Mouse (Mus musculus) CD4-positive naive resting alpha-beta T cell, adult 57 days (primary cell): ENCODE results near the gene Dnhd1. TPM values are rescaled to one million over a fixed set of nuclear protein-coding genes. Genes with fewer than 3 reads are reported as not detected.

Experiments used
- total RNA-seq: library from RNA; stranded (reverse); gene quantifications from one replicate; pipeline ENCODE4 v1.2.4, GENCODE M21; 2023

Gene Dnhd1
- total RNA-seq: 6.8 TPM

DNA sequence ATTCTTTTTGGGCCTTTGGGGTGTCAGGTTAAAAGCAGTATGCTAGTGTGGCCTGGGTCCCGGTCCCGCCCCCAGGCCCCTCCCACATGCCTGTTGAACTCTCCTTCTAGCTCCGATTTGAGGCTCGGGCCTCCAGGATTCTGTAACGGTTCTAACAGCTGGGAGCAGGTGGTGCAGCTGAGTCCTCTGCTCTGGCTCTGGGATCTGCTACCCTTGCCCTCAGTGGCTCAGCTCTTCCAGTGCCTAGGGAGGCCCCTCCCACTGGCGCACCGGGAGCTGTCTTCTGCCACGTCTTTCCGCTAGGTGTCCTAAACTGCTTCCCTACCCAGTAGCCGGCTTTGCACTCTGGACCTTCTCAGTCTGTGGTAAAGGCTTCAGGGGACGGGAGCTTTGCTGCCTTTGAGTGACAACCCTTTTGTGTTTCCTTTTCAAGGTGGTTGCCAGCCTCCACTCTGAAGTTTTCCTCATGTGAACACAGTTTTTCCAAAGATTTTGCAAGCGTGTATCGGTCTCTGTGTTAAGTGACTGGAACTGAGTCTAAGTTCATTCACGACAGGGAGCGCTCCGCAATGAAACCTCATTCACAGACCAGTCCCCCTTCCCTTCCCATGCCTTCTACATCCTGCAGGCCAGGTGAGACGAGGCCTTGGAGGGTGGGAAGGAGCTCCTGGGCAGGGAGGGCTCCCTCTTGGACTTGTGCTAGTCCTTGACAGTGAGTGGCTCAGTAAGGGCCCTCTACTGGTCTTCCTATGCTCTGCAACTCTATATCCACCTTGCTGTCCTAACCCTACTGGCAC lies at the start of gene Dnhd1:
TSS of gene Dnhd1 (plus strand) at position 189 of the 797 bp plus-strand sequence.

DNA sequence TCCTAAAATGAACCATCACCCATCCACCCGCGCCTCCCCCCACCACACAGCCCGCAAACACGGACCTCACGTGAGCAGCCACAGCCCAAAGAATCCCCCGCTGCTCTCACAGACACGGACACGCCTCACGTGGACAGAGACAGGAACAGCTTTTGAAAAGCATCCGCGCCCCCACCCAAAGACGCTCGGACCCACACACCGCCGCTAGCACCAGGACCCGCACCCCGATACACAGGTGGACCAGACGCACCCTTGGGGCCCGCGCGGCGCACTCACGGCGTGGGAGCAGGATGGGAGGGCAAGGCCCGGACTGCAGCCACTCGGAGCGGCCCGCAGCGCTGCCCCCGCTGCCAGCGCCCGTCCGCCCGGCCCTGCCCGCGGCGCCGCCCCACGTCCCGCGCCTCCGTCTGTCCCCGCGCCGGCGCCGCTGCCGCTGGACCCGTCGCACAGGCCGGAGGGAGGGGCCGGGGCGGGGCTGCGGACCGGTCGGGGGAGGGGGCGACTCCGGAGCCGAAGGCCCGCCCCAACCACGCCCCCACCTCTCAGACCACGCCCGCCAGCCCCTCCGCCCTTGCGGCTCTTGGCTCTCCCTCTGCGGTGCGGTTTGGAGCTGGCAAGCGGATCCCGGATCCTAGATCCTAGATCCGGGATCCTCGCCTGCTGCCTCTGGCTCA lies 17.4 kb upstream of the Dnhd1 start, which contains the start of gene Trim3:
TSS of gene Trim3 (minus strand) at position 445 of the 674 bp plus-strand sequence.

DNA sequence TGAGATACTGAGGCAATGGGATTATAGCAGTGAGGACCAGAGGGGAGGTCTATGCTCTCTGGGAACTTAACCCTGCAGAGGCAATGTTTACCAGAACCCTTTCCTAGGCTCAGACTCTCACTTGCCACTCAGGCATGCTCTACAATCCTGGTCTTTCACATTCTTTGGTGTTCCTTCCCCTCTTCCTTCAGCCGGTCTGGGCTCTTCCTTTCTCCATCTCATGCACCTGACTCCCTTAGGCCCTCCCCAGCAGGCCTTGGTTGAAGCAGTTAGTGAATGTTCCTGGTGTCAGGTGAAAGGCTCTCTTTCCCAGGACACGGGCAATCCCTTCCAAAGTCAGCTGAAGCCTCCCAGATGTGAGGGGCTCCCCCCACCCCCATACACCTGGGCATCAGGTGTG lies 10.9 kb upstream of the Dnhd1 start, which contains the start of gene Timm10b:
TSS of gene Timm10b (plus strand) at position 301 of the 400 bp plus-strand sequence.

DNA sequence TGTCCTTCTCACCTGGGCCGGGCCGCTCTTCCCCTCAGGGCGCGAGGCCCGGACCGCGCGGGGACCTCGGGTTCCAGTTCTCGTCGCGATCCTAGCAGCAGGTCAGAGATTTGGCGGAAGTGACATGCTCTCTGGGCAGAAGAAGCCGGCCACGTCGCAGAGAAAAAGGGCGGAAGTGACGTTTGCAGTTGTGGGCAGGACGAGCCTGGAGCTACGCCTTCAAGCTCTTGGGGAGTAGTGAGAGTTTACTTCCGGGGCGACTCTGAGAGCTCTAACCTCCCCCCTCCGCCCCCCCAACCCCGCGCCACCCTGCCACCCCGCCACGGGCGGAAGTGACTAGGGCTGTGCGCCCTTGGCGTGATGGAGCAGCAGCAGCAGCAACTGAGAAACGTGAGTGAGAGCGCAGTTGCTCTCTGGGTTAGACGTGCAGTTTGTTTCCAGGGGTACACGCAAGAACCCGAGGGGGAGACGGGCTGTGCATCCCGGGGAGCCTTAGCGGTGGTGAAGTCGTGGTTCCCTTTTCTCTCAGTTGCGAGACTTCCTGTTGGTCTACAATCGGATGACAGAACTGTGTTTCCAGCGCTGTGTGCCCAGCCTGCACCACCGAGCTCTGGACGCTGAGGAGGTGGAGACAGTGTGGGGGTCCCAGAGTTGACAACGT lies 10.3 kb upstream of the Dnhd1 start, which contains the start of the genes Arfip2 and Gm45799:
TSS of gene Arfip2 (minus strand) at position 184 of the 661 bp plus-strand sequence.
TSS of gene Gm45799 (plus strand) at position 320 of the 661 bp plus-strand sequence.

DNA sequence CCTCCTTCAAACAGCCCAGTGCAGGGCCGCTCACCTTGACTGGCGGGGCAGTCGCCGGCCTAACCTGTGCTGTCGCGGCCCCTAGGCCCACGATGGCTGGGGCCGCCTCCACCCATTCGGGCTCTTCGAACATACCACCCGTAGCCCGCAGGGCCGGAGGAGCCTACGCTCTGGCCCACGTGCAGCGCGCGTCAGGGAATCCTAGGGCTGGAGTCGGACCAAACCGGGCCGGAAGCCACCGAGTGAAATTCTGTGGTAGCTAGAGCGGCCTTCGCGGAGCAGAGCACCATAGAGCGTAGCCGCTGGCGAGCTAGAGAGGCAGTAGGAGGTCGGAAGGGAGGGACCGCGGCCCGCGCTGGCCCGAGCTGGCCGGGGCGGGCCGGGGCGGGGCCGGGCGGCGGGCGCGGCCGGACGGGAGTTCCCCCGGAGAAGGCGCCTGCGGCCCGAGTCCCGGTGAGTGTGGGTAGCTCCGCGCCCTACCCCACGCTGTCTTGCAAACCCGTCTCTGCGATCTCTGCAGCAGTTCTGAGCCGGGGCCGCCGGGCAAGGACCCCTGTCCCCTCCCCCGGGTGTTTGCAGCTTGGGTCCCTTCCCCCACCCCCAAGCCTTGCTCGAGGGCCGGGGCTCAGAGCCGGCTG lies 85.8 kb downstream of the Dnhd1 start, which contains the start of gene Ilk:
TSS of gene Ilk (plus strand) at position 329 of the 638 bp plus-strand sequence.

DNA sequence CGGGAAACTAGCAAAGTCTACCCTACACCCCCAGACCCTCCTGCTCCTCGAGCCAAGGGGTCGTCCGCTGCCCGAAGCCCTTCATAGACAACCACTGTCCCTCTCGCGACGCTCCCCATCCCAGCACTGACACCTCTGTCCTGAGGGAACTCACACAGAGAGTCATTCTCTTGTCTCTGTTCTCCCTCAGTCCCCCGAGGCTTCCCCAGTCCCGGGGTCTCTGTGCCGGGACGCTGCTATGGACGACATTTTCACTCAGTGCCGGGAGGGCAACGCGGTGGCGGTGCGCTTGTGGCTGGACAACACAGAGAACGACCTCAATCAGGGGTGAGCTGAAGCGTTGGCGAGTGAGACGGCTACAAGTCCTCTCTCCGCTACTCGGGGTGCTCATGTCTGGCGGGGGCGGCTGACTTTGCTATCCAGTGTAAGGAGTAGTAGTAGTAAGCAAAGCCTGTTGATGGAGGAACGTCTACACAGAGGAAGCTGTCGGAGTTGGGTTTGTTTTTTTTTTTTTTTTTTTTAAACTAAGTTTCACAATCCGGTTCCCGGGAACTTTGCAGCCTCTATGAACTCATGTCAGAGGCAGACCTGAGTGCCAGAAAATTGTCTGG lies 86.4 kb downstream of the Dnhd1 start, which contains the start of gene Rrp8:
TSS of gene Rrp8 (minus strand) at position 475 of the 611 bp plus-strand sequence.

DNA sequence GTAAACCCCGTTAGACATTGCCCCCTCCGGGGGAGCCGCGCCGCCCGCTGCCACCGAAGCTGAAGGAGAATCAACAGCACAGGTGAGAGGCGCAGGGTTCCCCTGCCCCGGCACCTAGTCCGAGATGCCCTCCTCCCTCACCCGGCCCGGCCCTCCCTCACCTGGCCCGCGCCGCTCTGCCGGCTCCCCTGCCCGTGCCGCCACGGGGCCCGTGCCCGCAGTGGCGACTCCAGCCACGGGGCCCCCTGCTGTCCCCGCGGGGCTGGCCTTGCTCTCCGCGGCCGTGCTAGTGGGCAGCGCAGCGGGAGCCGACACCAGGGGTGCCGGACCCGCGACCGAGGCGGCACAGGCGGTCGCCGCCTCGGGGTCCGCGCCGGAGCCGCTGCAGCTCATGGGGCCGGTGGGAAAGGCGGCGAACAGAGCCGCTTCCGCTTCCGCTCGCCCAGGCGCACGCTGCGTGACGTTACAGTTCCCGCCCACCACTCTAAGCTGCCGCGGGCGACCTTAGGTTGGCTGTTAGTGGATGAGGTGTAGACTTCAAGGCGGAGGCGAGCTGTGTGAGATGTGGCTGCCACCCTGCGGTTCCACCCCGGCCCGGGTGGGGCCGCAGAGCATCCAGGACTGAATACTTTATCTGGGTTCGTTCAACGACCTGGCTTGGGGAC lies 93.4 kb downstream of the Dnhd1 start, which contains the start of gene Taf10:
TSS of gene Taf10 (minus strand) at position 436 of the 665 bp plus-strand sequence.

DNA sequence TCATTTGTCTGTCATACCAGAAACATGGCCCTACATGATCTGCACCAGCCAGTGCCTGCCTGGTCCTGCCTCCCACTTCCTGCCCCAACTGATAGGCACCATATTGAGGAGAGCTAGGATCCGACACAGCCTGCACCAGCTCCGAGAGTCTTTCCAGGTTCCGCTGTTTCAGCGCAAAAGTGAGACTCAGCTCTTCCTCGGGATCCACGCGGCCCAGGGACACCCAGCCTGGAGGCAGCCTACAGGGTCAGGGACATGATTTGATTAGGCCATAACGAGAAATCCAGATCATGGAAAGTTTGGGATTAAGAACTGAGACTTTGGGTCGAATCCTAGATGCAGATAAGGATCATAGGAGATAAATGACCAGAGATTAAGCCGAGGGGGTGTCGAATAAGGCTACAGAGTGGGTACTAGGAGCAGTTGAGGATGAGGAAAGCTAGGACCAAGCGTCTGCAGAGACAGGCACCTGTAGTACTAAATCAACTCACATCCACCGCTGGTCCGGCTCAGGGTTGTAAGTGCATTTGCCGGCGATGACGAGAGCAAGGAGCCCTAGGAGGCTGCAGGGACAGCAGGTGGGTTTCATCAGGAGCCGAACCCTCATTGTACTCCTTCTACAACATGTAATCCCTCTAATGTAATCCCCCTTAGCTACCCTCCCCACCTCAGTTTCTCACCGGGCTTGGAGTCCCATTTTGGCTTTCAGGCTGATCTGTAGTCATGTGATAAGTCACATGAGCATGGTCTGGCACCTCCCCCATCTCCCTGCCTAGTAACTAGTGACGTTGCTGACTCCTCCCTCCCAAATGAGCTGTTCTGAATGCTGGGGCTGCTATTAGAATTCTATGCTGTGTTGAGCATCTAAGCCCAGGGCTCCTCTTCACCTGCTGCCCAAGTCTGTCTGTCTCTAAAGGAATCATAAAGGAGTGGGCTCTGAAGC lies 101.1 kb downstream of the Dnhd1 start, which contains the start of gene Tpp1:
TSS of gene Tpp1 (minus strand) at position 745 of the 943 bp plus-strand sequence.

Other genes with a start within 250 kb of the Dnhd1 start
- gene Cnga4, start 246.3 kb upstream of the Dnhd1 start, total RNA-seq: not detected
- gene Cckbr, start 225.1 kb upstream of the Dnhd1 start, total RNA-seq: not detected
- 0.59 TPM for gene Cavin3, start 168.5 kb upstream of the Dnhd1 start, total RNA-seq
- 19.9 TPM for gene Smpd1, start 96.5 kb upstream of the Dnhd1 start, total RNA-seq
- gene Apbb1, start 69.2 kb upstream of the Dnhd1 start, total RNA-seq: 1.4 TPM
- gene Hpx, start 50.7 kb upstream of the Dnhd1 start, total RNA-seq: not detected
- 19.3 TPM for gene Trim3, start 17.3 kb upstream of the Dnhd1 start, total RNA-seq
- 83.4 TPM for gene Timm10b, start 10.8 kb upstream of the Dnhd1 start, total RNA-seq
- gene Arfip2, start 10.4 kb upstream of the Dnhd1 start, total RNA-seq: 34.6 TPM
- gene Gm45799, start 10.3 kb upstream of the Dnhd1 start, total RNA-seq: 10.6 TPM
- gene Ilk, start 85.8 kb downstream of the Dnhd1 start, total RNA-seq: 102 TPM
- 31.7 TPM for gene Rrp8, start 86.6 kb downstream of the Dnhd1 start, total RNA-seq
- gene Taf10, start 93.5 kb downstream of the Dnhd1 start, total RNA-seq: 203 TPM
- gene Tpp1, start 101.4 kb downstream of the Dnhd1 start, total RNA-seq: 43.5 TPM
- 0.24 TPM for gene Dchs1, start 136.8 kb downstream of the Dnhd1 start, total RNA-seq
- gene Mrpl17, start 160.3 kb downstream of the Dnhd1 start, total RNA-seq: 56.7 TPM